Mouse (Mus musculus) midbrain, embryonic 15.5 days (tissue): ENCODE data around the gene Gm45021. TPM values are rescaled to one million over a fixed set of nuclear protein-coding genes. Genes with fewer than 3 reads are reported as not detected.
A peak's percentile ranks its signal among the peaks of the same experiment; 100 is the strongest.

Source experiments
- ATAC-seq: fragments of 200-750 bp; cut with Nextera tagmentation; replicated peaks from 2 replicates; pipeline ENCODE4 v1.8.0; 2017; ENCODE audit warnings: moderate TSS enrichment
- H3K27ac ChIP-seq: fragments of 300-500 bp; sonication (generic); 2 replicates; pipeline ENCODE4 v1.5.1; 2015; ENCODE audit warnings: mild to moderate bottlenecking, inconsistent platforms
- H3K27me3 ChIP-seq: fragments of 300-500 bp; sonication (generic); replicated peaks from 2 replicates; pipeline ENCODE4 v1.6.1; 2015; ENCODE audit warnings: inconsistent platforms
- H3K36me3 ChIP-seq: fragments of 300-500 bp; sonication (generic); replicated peaks from 2 replicates; pipeline ENCODE4 v1.6.1; 2015; ENCODE audit warnings: inconsistent platforms
- H3K4me1 ChIP-seq: fragments of 300-500 bp; sonication (generic); 2 replicates; pipeline ENCODE4 v1.6.1; 2015; ENCODE audit warnings: inconsistent platforms
- H3K4me2 ChIP-seq: fragments of 300-500 bp; sonication (generic); 2 replicates; pipeline ENCODE4 v1.6.1; 2015; ENCODE audit warnings: inconsistent platforms, mild to moderate bottlenecking, moderate library complexity
- H3K4me3 ChIP-seq: fragments of 300-500 bp; sonication (generic); 2 replicates; pipeline ENCODE4 v1.5.1; 2015; ENCODE audit warnings: mild to moderate bottlenecking, inconsistent platforms
- H3K9ac ChIP-seq: fragments of 300-500 bp; sonication (generic); 2 replicates; pipeline ENCODE4 v1.6.1; 2015; ENCODE audit warnings: mild to moderate bottlenecking, inconsistent platforms
- H3K9me3 ChIP-seq: fragments of 300-500 bp; sonication (generic); 2 replicates; pipeline ENCODE4 v1.6.1; 2016; ENCODE audit warnings: inconsistent platforms
- WGBS: fragments of 180-500 bp; shearing (Covaris S2); methylation state at CpG from one replicate; pipeline ENCODE4 v1.1.7; 2015; ENCODE audit warnings: mixed read lengths; 5-methylcytosine and 5-hydroxymethylcytosine counted together
- polyA plus RNA-seq: library from polyadenylated mRNA; unstranded; fragments of >200 nt; fragmentation: Nextera tagmentation; extraction: Ambion mirVana; gene quantifications from 2 replicates; pipeline ENCODE4 v1.2.1, GENCODE M21; 2015

Gene Gm45021
- polyA plus RNA-seq, 1 experiment from 2014 or later: not detected

GRCm38 (mm10) chr6:48627511-48627924 is 38.1 kb downstream of the Gm45021 start:
- Histone ChIP-seq H3K9me3 (no peaks in the 10 kb centered on the region), H3K27ac (no peak overlapping the region), H3K36me3 (no peaks in the 10 kb centered on the region), H3K9ac (peak overlapping the region; percentile 44), H3K4me3 (peak overlapping the region; percentile 54), H3K4me1 (peaks cover 26% of the 10 kb centered on the region), H3K27me3 (peaks cover 17% of the 10 kb centered on the region), H3K4me2 (peak overlapping the region; percentile 92)
- ATAC-seq: no peak
- WGBS: 2% methylated on average over 7 of the region's 7 CpGs

DNA sequence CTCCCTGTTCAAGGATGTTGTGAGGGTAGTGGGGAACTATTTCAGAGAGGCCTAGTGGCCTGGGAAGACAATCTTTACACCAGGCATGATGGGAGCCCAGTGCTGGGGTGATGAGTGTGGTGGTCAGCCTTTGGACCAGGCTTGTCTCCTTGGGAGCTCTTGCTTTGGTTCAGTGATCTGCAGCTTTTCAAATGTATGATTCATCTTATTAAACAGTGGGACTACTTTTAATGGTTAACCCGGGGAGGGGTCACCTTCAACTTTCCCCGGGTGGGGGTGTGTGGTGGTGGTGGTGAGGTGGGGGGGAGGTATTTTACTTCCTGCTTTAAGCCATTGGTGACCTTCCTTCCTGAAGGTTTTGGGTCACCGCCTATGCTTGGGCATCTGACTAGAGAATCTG is 39.0 kb downstream of the Gm45021 start:
- Histone ChIP-seq H3K4me3 (no peak overlapping the region), H3K4me2 (peak overlapping the region; percentile 80; the same call in 1 of the 2 replicates), H3K36me3 (no peaks in the 10 kb centered on the region), H3K27ac (no peak overlapping the region), H3K9me3 (no peaks in the 10 kb centered on the region), H3K4me1 (peaks cover 26% of the 10 kb centered on the region), H3K27me3 (peaks cover 17% of the 10 kb centered on the region), H3K9ac (no peak overlapping the region)
- WGBS: 73% methylated on average over 3 of the region's 3 CpGs
- ATAC-seq: no peak

DNA sequence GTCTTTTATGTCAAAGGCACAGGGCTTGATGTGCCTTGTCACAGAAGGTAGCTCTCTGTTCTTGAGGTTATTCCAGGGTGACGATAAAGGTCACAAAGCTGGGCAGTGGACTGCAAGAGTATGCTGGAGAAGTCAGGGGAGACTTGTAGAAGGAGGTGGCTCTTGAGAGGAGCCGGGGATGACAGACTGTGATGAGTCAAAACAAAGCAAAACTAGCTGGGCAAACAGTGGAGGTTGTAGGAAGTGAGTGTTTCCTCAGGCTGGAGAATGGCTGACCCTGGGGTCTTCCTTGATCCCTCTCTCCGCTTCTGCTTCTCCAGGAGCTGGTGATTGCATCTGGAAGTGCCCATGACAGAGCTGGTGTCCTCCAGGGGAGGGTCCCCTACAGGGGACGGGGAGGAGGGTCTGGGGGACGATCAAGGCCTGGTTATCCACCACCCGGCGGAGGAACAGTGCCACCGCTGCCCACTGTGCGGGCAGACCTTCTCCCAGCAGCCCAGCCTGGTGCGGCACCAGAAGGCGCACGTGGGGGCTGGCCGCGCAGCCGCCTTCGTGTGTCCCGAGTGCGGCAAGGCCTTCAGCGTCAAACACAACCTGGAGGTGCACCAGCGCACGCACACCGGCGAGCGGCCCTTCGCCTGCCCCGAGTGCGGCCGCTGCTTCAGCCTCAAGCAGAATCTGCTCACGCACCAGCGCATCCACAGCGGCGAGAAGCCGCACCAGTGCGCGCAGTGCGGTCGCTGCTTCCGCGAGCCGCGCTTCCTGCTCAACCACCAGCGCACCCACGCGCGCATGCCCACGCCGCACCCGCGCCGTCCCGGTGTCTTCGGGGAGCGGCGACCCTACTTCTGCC is 39.6 kb downstream of the Gm45021 start:
- no peaks in the 10 kb centered on the region for H3K9me3 ChIP-seq
- ATAC-seq: peak; percentile 78
- peaks cover 17% of the 10 kb centered on the region for H3K27me3 ChIP-seq
- peak overlapping the region; percentile 74 for H3K27ac ChIP-seq
- H3K4me1 ChIP-seq: peaks cover 26% of the 10 kb centered on the region
- H3K36me3 ChIP-seq: no peaks in the 10 kb centered on the region
- H3K4me2 ChIP-seq: peak overlapping the region; percentile 80
- peak overlapping the region; percentile 56 for H3K9ac ChIP-seq
- WGBS: 16% methylated on average over 54 of the region's 54 CpGs
- H3K4me3 ChIP-seq: peak overlapping the region; percentile 53

GRCm38 (mm10) chr6:48629661-48630034 is 40.2 kb downstream of the Gm45021 start:
- ATAC-seq: peak; percentile 54
- Histone ChIP-seq H3K27me3 (peaks cover 17% of the 10 kb centered on the region), H3K36me3 (no peaks in the 10 kb centered on the region), H3K27ac (peak overlapping the region; percentile 74), H3K4me3 (peak overlapping the region; percentile 53), H3K4me2 (peak overlapping the region; percentile 80), H3K4me1 (peaks cover 26% of the 10 kb centered on the region), H3K9me3 (no peaks in the 10 kb centered on the region), H3K9ac (peak overlapping the region; percentile 56)
- 20% methylated on average over 13 of the region's 13 CpGs for WGBS

GRCm38 (mm10) chr6:48630831-48631230 is 41.4 kb downstream of the Gm45021 start:
- no peaks in the 10 kb centered on the region for H3K36me3 ChIP-seq
- WGBS: 89% methylated on average over 8 of the region's 8 CpGs
- ATAC-seq: no peak
- H3K9ac ChIP-seq: no peak overlapping the region
- no peaks in the 10 kb centered on the region for H3K9me3 ChIP-seq
- no peak overlapping the region for H3K27ac ChIP-seq
- peaks cover 26% of the 10 kb centered on the region for H3K4me1 ChIP-seq
- peaks cover 13% of the 10 kb centered on the region for H3K27me3 ChIP-seq
- no peak overlapping the region for H3K4me3 ChIP-seq
- no peak overlapping the region for H3K4me2 ChIP-seq

DNA sequence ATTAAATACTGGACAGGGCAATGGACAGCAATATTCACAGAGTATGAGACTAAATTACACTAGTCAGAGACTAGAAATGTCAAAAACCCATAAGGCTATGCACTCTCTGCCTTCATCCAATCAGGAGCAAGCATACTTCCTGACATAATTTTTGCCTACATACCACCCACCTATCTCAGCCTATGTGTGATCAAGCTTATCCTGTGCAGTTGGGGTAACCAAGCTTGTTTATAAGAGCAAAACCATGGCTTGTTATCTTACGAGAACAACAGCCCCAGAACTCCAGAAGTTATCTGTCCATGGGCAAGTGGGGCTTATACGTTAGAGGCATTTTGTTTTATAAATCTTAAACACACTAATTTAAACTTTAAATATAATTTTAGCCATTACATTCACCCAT is 45.7 kb downstream of the Gm45021 start:
- H3K36me3 ChIP-seq: no peaks in the 10 kb centered on the region
- no peak overlapping the region for H3K4me3 ChIP-seq
- no peaks in the 10 kb centered on the region for H3K9me3 ChIP-seq
- no peak for ATAC-seq
- no peaks in the 10 kb centered on the region for H3K4me1 ChIP-seq
- H3K27ac ChIP-seq: no peak overlapping the region
- H3K27me3 ChIP-seq: no peaks in the 10 kb centered on the region
- WGBS: 90% methylated on average over 2 of the region's 2 CpGs
- H3K9ac ChIP-seq: no peak overlapping the region
- no peak overlapping the region for H3K4me2 ChIP-seq

DNA sequence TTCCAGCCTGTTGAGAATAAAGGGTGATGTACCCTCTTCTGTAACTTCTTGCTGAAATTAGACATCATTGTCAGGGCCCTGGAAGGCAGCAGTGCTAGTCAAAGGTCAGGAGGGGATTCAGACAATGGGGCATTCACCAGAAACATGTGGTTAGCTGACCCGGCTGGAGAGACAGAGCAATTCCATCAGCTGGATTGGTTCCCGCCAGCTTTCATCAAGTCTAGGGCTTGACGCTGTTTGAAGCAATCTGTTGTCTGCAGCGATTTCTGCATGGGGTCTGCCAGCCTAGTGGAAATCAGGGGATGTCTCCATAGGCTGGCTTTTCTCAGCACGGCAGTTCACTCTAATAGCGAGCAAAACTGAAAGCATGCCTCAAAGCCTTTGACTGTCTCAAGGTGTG is 47.1 kb downstream of the Gm45021 start:
- WGBS: 53% methylated on average over 6 of the region's 6 CpGs
- H3K36me3 ChIP-seq: no peaks in the 10 kb centered on the region
- no peak overlapping the region for H3K27ac ChIP-seq
- H3K27me3 ChIP-seq: no peaks in the 10 kb centered on the region
- H3K9me3 ChIP-seq: no peaks in the 10 kb centered on the region
- no peak overlapping the region for H3K4me2 ChIP-seq
- no peak overlapping the region for H3K9ac ChIP-seq
- H3K4me1 ChIP-seq: no peaks in the 10 kb centered on the region
- no peak for ATAC-seq
- H3K4me3 ChIP-seq: no peak overlapping the region

- 67% methylated on average over 6 of the region's 6 CpGs for WGBS
Measured at GRCm38 (mm10) chr6:48637811-48638500, 48.5 kb downstream of the Gm45021 start.

GRCm38 (mm10) chr6:48638553-48638952 is 49.1 kb downstream of the Gm45021 start:
- H3K4me2 ChIP-seq: no peak overlapping the region
- WGBS: 81% methylated on average over 2 of the region's 2 CpGs
- no peak overlapping the region for H3K9ac ChIP-seq
- H3K36me3 ChIP-seq: no peaks in the 10 kb centered on the region
- no peak overlapping the region for H3K4me3 ChIP-seq
- no peaks in the 10 kb centered on the region for H3K9me3 ChIP-seq
- no peak for ATAC-seq
- H3K4me1 ChIP-seq: no peaks in the 10 kb centered on the region
- H3K27ac ChIP-seq: no peak overlapping the region
- no peaks in the 10 kb centered on the region for H3K27me3 ChIP-seq

More at GRCm38 (mm10) chr6:48637811-48638500, 48.5 kb downstream of the Gm45021 start:
- no peak overlapping the region for H3K4me3 ChIP-seq
- no peak overlapping the region for H3K9ac ChIP-seq
- no peaks in the 10 kb centered on the region for H3K36me3 ChIP-seq
- H3K9me3 ChIP-seq: no peaks in the 10 kb centered on the region
- no peaks in the 10 kb centered on the region for H3K4me1 ChIP-seq
- no peaks in the 10 kb centered on the region for H3K27me3 ChIP-seq
- H3K27ac ChIP-seq: no peak overlapping the region
- no peak overlapping the region for H3K4me2 ChIP-seq
- ATAC-seq: no peak

GRCm38 (mm10) chr6:48641391-48641790 is 52.0 kb downstream of the Gm45021 start:
- 80% methylated on average over 6 of the region's 6 CpGs for WGBS

GRCm38 (mm10) chr6:48642764-48643292 is 53.4 kb downstream of the Gm45021 start:
- ATAC-seq: peak; percentile 42; the same call in 1 of the 2 replicates

More at GRCm38 (mm10) chr6:48641391-48641790, 52.0 kb downstream of the Gm45021 start:
- no peaks in the 10 kb centered on the region for H3K4me1 ChIP-seq
- no peak for ATAC-seq
- no peaks in the 10 kb centered on the region for H3K9me3 ChIP-seq
- no peak overlapping the region for H3K4me2 ChIP-seq
- H3K27me3 ChIP-seq: no peaks in the 10 kb centered on the region
- no peak overlapping the region for H3K27ac ChIP-seq
- H3K4me3 ChIP-seq: no peak overlapping the region
- no peaks in the 10 kb centered on the region for H3K36me3 ChIP-seq
- no peak overlapping the region for H3K9ac ChIP-seq

GRCm38 (mm10) chr6:48645660-48646308 is 56.4 kb downstream of the Gm45021 start:
- no peak overlapping the region for H3K4me2 ChIP-seq
- WGBS: 14% methylated on average over 12 of the region's 12 CpGs
- H3K36me3 ChIP-seq: no peaks in the 10 kb centered on the region
- H3K4me1 ChIP-seq: no peaks in the 10 kb centered on the region
- no peak overlapping the region for H3K9ac ChIP-seq
- H3K27ac ChIP-seq: no peak overlapping the region
- H3K4me3 ChIP-seq: no peak overlapping the region
- H3K9me3 ChIP-seq: no peaks in the 10 kb centered on the region
- no peaks in the 10 kb centered on the region for H3K27me3 ChIP-seq
- 0 out of 2 replicates have a peak, but pooled peaks have one; percentile 33 for ATAC-seq

More at GRCm38 (mm10) chr6:48642764-48643292, 53.4 kb downstream of the Gm45021 start:
- Histone ChIP-seq H3K9me3 (no peaks in the 10 kb centered on the region), H3K4me2 (no peak overlapping the region), H3K4me1 (no peaks in the 10 kb centered on the region), H3K27me3 (no peaks in the 10 kb centered on the region), H3K9ac (no peak overlapping the region), H3K4me3 (no peak overlapping the region), H3K36me3 (no peaks in the 10 kb centered on the region), H3K27ac (no peak overlapping the region)
- 22% methylated on average over 4 of the region's 4 CpGs for WGBS
